Mouse (Mus musculus) activated CD4-positive, CD25-positive, alpha-beta regulatory T cell, adult 4 months (primary cell): ENCODE results near the gene 6030458C11Rik. TPM values are rescaled to one million over a fixed set of nuclear protein-coding genes. Genes with fewer than 3 reads are reported as not detected.

Source experiments
- polyA plus RNA-seq, 2 experiments: library from polyadenylated mRNA; unstranded; fragments of 100-300 nt; shearing (Covaris generic); gene quantifications; one replicate each; pipeline ENCODE4 v1.2.1; 2017

6030458C11Rik gene
- polyA plus RNA-seq, 2 experiments from 2014 or later = 31.4 to 34.2 TPM

Other genes with a start within 250 kb of the 6030458C11Rik start
- gene Pdzd2, start 84.7 kb downstream of the 6030458C11Rik start, polyA plus RNA-seq = under 1 TPM; 0.17 to 0.26 TPM
- 10 to 100 TPM; 12.0 to 15.7 TPM for gene Drosha, start 166 bp upstream of the 6030458C11Rik start, polyA plus RNA-seq